Mouse (Mus musculus) liver, embryonic 14.5 days (tissue): ENCODE results near the gene Nt5c1a. TPM values are rescaled to one million over a fixed set of nuclear protein-coding genes. Genes with fewer than 3 reads are reported as not detected.

ENCODE experiments used
- ATAC-seq: fragments of 200-750 bp; cut with Nextera tagmentation; 2 replicates; pipeline ENCODE4 v1.8.0; 2017; ENCODE audit warnings: moderate number of reproducible peaks, mild to moderate bottlenecking, moderate library complexity; ENCODE audit not compliant: insufficient read depth
- DNase-seq, 3 experiments: peaks; one replicate each; pipeline ENCODE4 v3.0.0-alpha.2; 2012 to 2013; ENCODE audit warnings: low read depth in 3 of 3, low spot score in 3 of 3
- H3K27ac ChIP-seq: fragments of 300-500 bp; sonication (generic); 2 replicates; pipeline ENCODE4 v1.5.1; 2014; ENCODE audit warnings: moderate library complexity, mild to moderate bottlenecking, control low read depth, inconsistent platforms
- H3K27me3 ChIP-seq: fragments of 300-500 bp; sonication (generic); 2 replicates; pipeline ENCODE4 v1.6.1; 2014; ENCODE audit warnings: mild to moderate bottlenecking, low read length, moderate library complexity; ENCODE audit not compliant: control insufficient read depth, insufficient read depth
- H3K36me3 ChIP-seq: fragments of 300-500 bp; sonication (generic); replicated peaks from 2 replicates; pipeline ENCODE4 v1.6.1; 2014; ENCODE audit warnings: low read depth; ENCODE audit not compliant: control insufficient read depth, insufficient read depth
- H3K4me1 ChIP-seq, 2 experiments: fragments of 200-500 bp in 1 of 2; fragments of 300-500 bp in 1 of 2; sonication (generic) in 1 of 2; replicated peaks; 2 replicates each; pipeline ENCODE4 v1.6.1; 2012 to 2014; ENCODE audit warnings: antibody characterized with exemption in 1 of 2, inconsistent platforms in 1 of 2, low read length in 1 of 2; ENCODE audit not compliant: control insufficient read depth in 2 of 2, insufficient read depth in 2 of 2
- H3K4me2 ChIP-seq: fragments of 300-500 bp; sonication (generic); 2 replicates; pipeline ENCODE4 v1.6.1; 2014; ENCODE audit warnings: low read depth, mild to moderate bottlenecking, control low read depth, moderate library complexity
- H3K4me3 ChIP-seq, 2 experiments: fragments of 200-500 bp in 1 of 2; fragments of 300-500 bp in 1 of 2; sonication (generic) in 1 of 2; 2 replicates each; pipeline ENCODE4 v1.5.1; 2012 to 2014; ENCODE audit warnings: low read depth in 2 of 2, low read length in 2 of 2, mild to moderate bottlenecking in 2 of 2, control low read depth in 1 of 2, inconsistent platforms in 1 of 2, moderate library complexity in 1 of 2; ENCODE audit not compliant: insufficient read depth in 1 of 2
- H3K9ac ChIP-seq: fragments of 300-500 bp; sonication (generic); replicated peaks from 2 replicates; pipeline ENCODE4 v1.6.1; 2014; ENCODE audit warnings: mild to moderate bottlenecking, control low read depth, moderate library complexity
- H3K9me3 ChIP-seq: fragments of 300-500 bp; sonication (generic); 2 replicates; pipeline ENCODE4 v1.6.1; 2016; ENCODE audit warnings: low read length, mixed read lengths; ENCODE audit not compliant: control insufficient read depth
- CTCF ChIP-seq: IDR thresholded peaks from 2 replicates; pipeline ENCODE4 v1.5.1; 2016; ENCODE audit warnings: antibody characterized with exemption, low read depth, control low read depth
- EP300 ChIP-seq: IDR thresholded peaks from 2 replicates; pipeline ENCODE4 v1.6.1; 2016; ENCODE audit warnings: antibody characterized with exemption, low read depth
- WGBS: fragments of 180-500 bp; shearing (Covaris S2); extraction: QIAGEN DNeasy Blood & Tissue Kit; methylation state at CpG from one replicate; pipeline ENCODE4 v1.1.7; 2014; ENCODE audit not compliant: insufficient replicate concordance; 5-methylcytosine and 5-hydroxymethylcytosine counted together
- polyA plus RNA-seq, 2 experiments: library from polyadenylated mRNA; depleted of rRNA in 1 of 2; stranded (reverse) in 1 of 2; unstranded in 1 of 2; fragments of >200 nt; fragmentation: Nextera tagmentation in 1 of 2; extraction: Ambion mirVana in 1 of 2; gene quantifications; 2 replicates each; pipeline versions ENCODE4 v1.2.1 to v1.2.3; 2012 to 2014

The Nt5c1a gene
- polyA plus RNA-seq, 2 experiments = not detected

DNA sequence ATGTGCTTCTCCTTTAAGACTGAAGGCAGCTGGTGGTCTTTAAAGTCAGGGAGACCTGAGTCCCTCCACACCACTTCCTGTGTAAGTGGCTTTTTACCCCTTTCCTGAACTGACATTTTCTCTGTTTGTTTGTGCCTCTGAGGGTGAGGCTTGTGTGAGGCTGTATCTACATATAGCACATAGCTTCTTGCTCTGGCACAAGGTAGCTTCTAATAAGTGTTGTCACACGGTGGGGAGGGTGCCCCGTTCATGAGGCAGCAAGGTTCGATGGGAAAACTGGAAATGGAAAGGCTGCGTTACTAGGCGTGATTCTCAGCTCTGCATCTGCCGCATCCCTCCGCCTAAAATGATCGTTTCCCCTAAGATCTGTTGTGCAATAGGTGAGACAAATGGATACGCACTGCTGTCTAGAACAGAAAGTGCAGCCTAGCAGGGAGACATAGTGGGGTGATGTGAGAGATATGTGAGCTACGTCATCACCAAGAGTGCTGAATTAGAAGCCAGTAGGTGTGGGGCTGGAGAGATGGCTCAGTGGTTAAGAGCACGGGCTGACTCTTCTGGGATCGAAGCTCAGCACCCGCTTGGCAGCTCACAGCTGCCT lies 35.2 kb downstream of the Nt5c1a start:
- 0 out of 4 replicates have a peak, but pooled peaks cover 0 to 2% of the 10 kb centered on the region in 2 experiments for H3K4me1 ChIP-seq
- no peak for DNase-seq
- no peak for ATAC-seq
- no peaks in the 10 kb centered on the region for H3K36me3 ChIP-seq
- H3K27me3 ChIP-seq = peaks cover 50% of the 10 kb centered on the region
- no peak overlapping the region for H3K4me2 ChIP-seq
- H3K9me3 ChIP-seq = no peaks in the 10 kb centered on the region
- no peak overlapping the region for H3K27ac ChIP-seq
- TF ChIP-seq CTCF = no peak
- TF ChIP-seq EP300 = no peak
- H3K9ac ChIP-seq = no peak overlapping the region
- WGBS = 51% methylated on average over 13 of the region's 13 CpGs
- H3K4me3 ChIP-seq = no peak overlapping the region

DNA sequence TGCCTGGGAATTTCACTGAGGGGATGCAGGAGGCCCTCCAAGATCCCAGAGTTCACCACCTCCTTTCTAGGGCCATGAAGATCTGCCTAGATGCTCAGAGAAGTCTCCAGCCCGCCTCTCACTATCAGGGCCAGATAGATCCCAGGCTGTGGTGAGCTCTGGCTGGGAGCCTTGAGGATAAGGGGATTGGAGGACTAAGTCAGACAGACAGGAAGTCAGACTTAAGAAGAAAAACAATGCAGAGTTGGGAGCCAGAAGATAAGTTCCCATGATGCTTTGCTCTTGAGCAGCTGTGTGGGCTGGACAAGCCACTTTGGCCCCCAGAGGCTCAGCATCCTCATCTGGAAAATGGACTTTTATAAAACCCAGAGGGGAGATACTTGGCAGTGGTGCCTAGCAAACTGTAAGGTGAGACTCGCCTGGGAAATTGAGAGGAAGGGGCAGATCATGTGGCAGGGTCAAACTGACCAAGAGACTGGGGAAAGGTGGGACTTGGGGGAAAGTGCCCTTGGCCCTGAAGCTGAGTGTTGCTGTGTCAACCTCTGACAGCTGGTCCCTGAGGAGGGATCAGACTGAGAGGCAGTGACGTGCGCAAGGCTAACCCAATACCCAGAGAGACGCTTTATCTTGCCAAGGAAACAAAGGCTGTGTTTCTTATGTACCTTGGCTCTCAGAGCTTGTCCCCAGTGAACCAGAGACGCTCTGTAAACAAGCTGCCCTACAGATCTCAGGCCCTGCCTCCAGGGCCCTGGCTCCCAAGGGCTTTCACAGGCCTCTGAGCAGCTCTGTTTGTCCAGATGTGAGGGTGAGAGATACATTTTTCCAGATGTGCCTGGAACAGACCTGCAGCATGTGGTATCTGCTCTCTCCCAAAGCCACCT lies 36.3 kb downstream of the Nt5c1a start:
- H3K27ac ChIP-seq = no peak overlapping the region
- no peaks in the 10 kb centered on the region for H3K9me3 ChIP-seq
- H3K27me3 ChIP-seq = peaks cover 50% of the 10 kb centered on the region
- TF ChIP-seq CTCF = no peak
- no peak for TF ChIP-seq EP300
- 0 out of 4 replicates have a peak, but pooled peaks cover 0 to 2% of the 10 kb centered on the region in 2 experiments for H3K4me1 ChIP-seq
- H3K4me2 ChIP-seq = no peak overlapping the region
- no peak overlapping the region for H3K9ac ChIP-seq
- DNase-seq = no peak
- 57% methylated on average over 6 of the region's 6 CpGs for WGBS
- ATAC-seq = no peak
- no peak overlapping the region for H3K4me3 ChIP-seq
- H3K36me3 ChIP-seq = no peaks in the 10 kb centered on the region

DNA sequence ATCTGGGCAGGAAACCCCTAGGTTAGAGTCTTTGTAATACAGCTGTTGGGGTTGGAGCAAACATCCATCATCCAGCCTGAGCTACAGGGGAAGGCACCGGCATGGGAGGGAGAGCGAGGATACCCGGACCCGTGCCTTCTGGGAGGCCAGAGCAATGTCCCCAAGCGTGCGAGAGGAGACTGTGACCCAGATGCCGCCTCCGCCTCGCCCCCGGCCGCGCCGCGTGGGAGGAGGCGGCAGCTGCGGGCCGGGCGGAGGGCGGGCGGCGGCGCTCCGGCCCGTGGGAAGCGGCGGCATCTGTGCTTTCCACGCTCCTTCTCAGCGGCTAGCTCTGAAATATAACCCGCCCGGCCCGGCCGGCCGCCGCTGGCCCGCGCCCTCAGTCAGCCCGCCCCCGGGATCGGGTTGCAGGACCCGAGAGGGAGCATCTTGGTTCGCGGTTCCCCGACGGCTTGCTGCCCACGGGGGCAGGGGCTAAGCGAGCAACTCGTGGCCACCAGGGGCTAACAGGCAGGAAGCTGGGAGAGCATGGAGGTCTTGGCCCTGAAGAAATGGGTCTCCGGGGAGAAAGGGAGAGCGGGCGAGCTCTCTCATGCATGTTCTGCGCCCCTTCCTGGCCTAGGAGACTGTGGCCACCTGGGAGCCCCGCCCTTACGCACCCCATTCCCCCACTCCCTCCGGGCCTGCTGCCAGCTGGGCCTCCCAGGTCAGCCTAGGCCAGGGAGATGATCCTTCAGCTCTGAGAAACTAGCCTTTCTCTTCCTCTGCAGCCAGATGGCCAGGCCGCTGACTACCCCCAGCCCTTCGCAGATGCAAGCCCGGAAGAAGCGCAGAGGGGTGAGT lies 38.3 kb downstream of the Nt5c1a start:
- 0 out of 4 replicates have a peak, but pooled peaks cover 0 to 2% of the 10 kb centered on the region in 2 experiments for H3K4me1 ChIP-seq
- no peak for DNase-seq
- peaks cover 38% of the 10 kb centered on the region for H3K27me3 ChIP-seq
- no peak overlapping the region for H3K27ac ChIP-seq
- 10% methylated on average over 58 of the region's 58 CpGs for WGBS
- no peak for ATAC-seq
- H3K9me3 ChIP-seq = no peaks in the 10 kb centered on the region
- TF ChIP-seq CTCF (no peak), EP300 (no peak)
- H3K9ac ChIP-seq = no peak overlapping the region
- H3K36me3 ChIP-seq = no peaks in the 10 kb centered on the region
- H3K4me3 ChIP-seq = peak overlapping the region in 1 of 2 experiments; percentile 10; a peak in 1 of 4 replicates
- no peak overlapping the region; the same call in 1 of the 2 replicates for H3K4me2 ChIP-seq

DNA sequence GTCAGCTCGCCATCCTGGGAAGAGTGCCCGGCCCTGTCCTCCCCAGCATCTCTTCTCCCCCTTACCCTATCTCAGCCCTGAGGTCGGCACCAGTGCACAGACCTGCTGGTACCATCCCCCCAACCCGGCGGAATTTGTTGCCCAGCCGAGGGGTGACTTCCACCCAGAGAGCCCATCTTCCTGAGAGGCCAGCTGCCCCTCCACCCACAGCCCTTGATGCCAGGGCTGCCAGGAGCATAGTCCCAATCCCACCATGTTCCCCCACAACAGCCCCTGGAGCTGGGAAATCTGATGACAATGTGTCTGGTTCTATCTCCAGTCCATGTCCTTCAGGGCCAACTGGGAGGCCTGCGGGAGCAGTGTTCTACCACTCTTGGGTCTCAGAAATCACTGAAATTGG lies 44.9 kb downstream of the Nt5c1a start:
- H3K27ac ChIP-seq = no peak overlapping the region
- no peak for DNase-seq

More for the DNA sequence above, 44.9 kb downstream of the Nt5c1a start:
- Histone ChIP-seq H3K4me2 (no peak overlapping the region), H3K9ac (no peak overlapping the region), H3K4me1 (no peaks in the 10 kb centered on the region), H3K36me3 (no peaks in the 10 kb centered on the region), H3K4me3 (no peak overlapping the region), H3K9me3 (no peaks in the 10 kb centered on the region), H3K27me3 (peaks cover 3% of the 10 kb centered on the region; the same call in 1 of the 2 replicates)
- TF ChIP-seq EP300 (no peak), CTCF (no peak)
- no peak for ATAC-seq
- WGBS = 69% methylated on average over 7 of the region's 7 CpGs
